Mouse (Mus musculus) ES-Bruce4 (cell line): Measurements from ENCODE around the gene Lhfpl5. TPM values are rescaled to one million over a fixed set of nuclear protein-coding genes. Genes with fewer than 3 reads are reported as not detected.

ENCODE experiments used
- H3K27ac ChIP-seq: 2 replicates; pipeline ENCODE4 v1.5.1; 2012; ENCODE audit warnings: low read length, inconsistent platforms; ENCODE audit not compliant: insufficient read depth
- H3K27me3 ChIP-seq: 2 replicates; pipeline ENCODE4 v1.6.1; 2012; ENCODE audit warnings: mild to moderate bottlenecking, low read length, inconsistent platforms; ENCODE audit not compliant: control insufficient read depth, poor library complexity, insufficient read depth, severe bottlenecking
- H3K36me3 ChIP-seq: 2 replicates; pipeline ENCODE4 v1.6.1; 2012; ENCODE audit warnings: inconsistent platforms, mild to moderate bottlenecking, low read length, moderate library complexity; ENCODE audit not compliant: control insufficient read depth, poor library complexity, insufficient read depth, severe bottlenecking
- H3K4me1 ChIP-seq: one replicate; pipeline ENCODE4 v1.8.1; 2011; ENCODE audit warnings: low read length; ENCODE audit not compliant: control insufficient read depth, insufficient read depth
- H3K4me3 ChIP-seq: 2 replicates; pipeline ENCODE4 v1.5.1; 2011; ENCODE audit warnings: low read depth, mild to moderate bottlenecking, low read length
- H3K9ac ChIP-seq: 2 replicates; pipeline ENCODE4 v1.6.1; 2012; ENCODE audit warnings: low read depth, mild to moderate bottlenecking, inconsistent platforms; ENCODE audit not compliant: poor library complexity, severe bottlenecking
- H3K9me3 ChIP-seq: replicated peaks from 2 replicates; pipeline ENCODE4 v1.6.1; 2012; ENCODE audit warnings: mild to moderate bottlenecking, low read length, inconsistent platforms; ENCODE audit not compliant: control insufficient read depth, poor library complexity, insufficient read depth, severe bottlenecking
- CTCF ChIP-seq: IDR thresholded peaks from one replicate; pipeline ENCODE4 v1.8.1; 2011; ENCODE audit warnings: low read depth, low read length
- EP300 ChIP-seq: IDR thresholded peaks from 2 replicates; pipeline ENCODE4 v1.6.1; 2011; ENCODE audit warnings: low read depth, low read length; ENCODE audit not compliant: insufficient read depth
- POLR2A ChIP-seq: IDR thresholded peaks from one replicate; pipeline ENCODE4 v1.8.1; 2011; ENCODE audit warnings: low read length; ENCODE audit not compliant: insufficient read depth
- polyA plus RNA-seq: library from polyadenylated mRNA; stranded (reverse); fragments of >200 nt; gene quantifications from 2 replicates; pipeline ENCODE4 v1.2.4, GENCODE M21; 2011; ENCODE audit warnings: low read depth; ENCODE audit not compliant: missing spikeins, insufficient read depth, insufficient read length

The Lhfpl5 gene
- polyA plus RNA-seq, 1 experiment, result not detected

GRCm38 (mm10) chr17:28624841-28625240 lies 49.4 kb downstream of the Lhfpl5 start:
- H3K27ac ChIP-seq, result no peak overlapping the region
- no peaks in the 10 kb centered on the region for H3K9me3 ChIP-seq
- peaks cover 6% of the 10 kb centered on the region for H3K4me1 ChIP-seq
- no peak overlapping the region for H3K9ac ChIP-seq
- TF ChIP-seq POLR2A (no peak), EP300 (no peak)
- peaks cover 2% of the 10 kb centered on the region for H3K36me3 ChIP-seq
- H3K27me3 ChIP-seq, result no peaks in the 10 kb centered on the region
- H3K4me3 ChIP-seq, result no peak overlapping the region

- no peaks in the 10 kb centered on the region for H3K36me3 ChIP-seq
- H3K27ac ChIP-seq, result no peak overlapping the region
- H3K4me3 ChIP-seq, result no peak overlapping the region
- 0 out of 2 replicates have a peak overlapping the region, but pooled peaks have one; percentile 12 for H3K9ac ChIP-seq
- peaks cover 6% of the 10 kb centered on the region for H3K4me1 ChIP-seq
- H3K9me3 ChIP-seq, result no peaks in the 10 kb centered on the region
- no peaks in the 10 kb centered on the region for H3K27me3 ChIP-seq
- no peak for TF ChIP-seq POLR2A
- no peak for TF ChIP-seq EP300
- TF ChIP-seq CTCF, result no peak
These were observed 49.9 kb downstream of the Lhfpl5 start for GRCm38 (mm10) chr17:28625327-28625726.

GRCm38 (mm10) chr17:28626937-28627336 lies 51.5 kb downstream of the Lhfpl5 start:
- no peak for TF ChIP-seq POLR2A
- TF ChIP-seq CTCF, result no peak
- TF ChIP-seq EP300, result no peak
- H3K4me1 ChIP-seq, result peaks cover 6% of the 10 kb centered on the region
- H3K27me3 ChIP-seq, result no peaks in the 10 kb centered on the region
- H3K4me3 ChIP-seq, result no peak overlapping the region
- H3K27ac ChIP-seq, result no peak overlapping the region
- H3K9me3 ChIP-seq, result no peaks in the 10 kb centered on the region
- no peaks in the 10 kb centered on the region for H3K36me3 ChIP-seq
- H3K9ac ChIP-seq, result no peak overlapping the region

GRCm38 (mm10) chr17:28628248-28629124 lies 53.0 kb downstream of the Lhfpl5 start:
- Histone ChIP-seq H3K36me3 (no peaks in the 10 kb centered on the region), H3K27ac (0 out of 2 replicates have a peak overlapping the region, but pooled peaks have one; percentile 24)
- no peak for TF ChIP-seq EP300
- no peak for TF ChIP-seq POLR2A
- no peak for TF ChIP-seq CTCF

GRCm38 (mm10) chr17:28629125-28629524 lies 53.7 kb downstream of the Lhfpl5 start:
- H3K9ac ChIP-seq, result no peak overlapping the region
- no peaks in the 10 kb centered on the region for H3K36me3 ChIP-seq
- no peak overlapping the region for H3K4me3 ChIP-seq
- H3K9me3 ChIP-seq, result no peaks in the 10 kb centered on the region
- 0 out of 2 replicates have a peak overlapping the region, but pooled peaks have one; percentile 24 for H3K27ac ChIP-seq
- H3K4me1 ChIP-seq, result peaks cover 6% of the 10 kb centered on the region
- no peaks in the 10 kb centered on the region for H3K27me3 ChIP-seq
- 0 out of 2 replicates have a peak, but pooled peaks have one; percentile 25 for TF ChIP-seq EP300
- no peak for TF ChIP-seq POLR2A
- TF ChIP-seq CTCF, result peak; percentile 57

More at GRCm38 (mm10) chr17:28628248-28629124, 53.0 kb downstream of the Lhfpl5 start:
- H3K9me3 ChIP-seq, result no peaks in the 10 kb centered on the region
- H3K4me3 ChIP-seq, result no peak overlapping the region
- H3K9ac ChIP-seq, result no peak overlapping the region
- no peaks in the 10 kb centered on the region for H3K27me3 ChIP-seq
- peaks cover 6% of the 10 kb centered on the region for H3K4me1 ChIP-seq

Other genes starting within 250 kb of the Lhfpl5 start
- 1,875 and 2,151 TPM in 2 replicates for gene Rpl10a, start 247.2 kb upstream of the Lhfpl5 start, polyA plus RNA-seq
- 28.6 and 31.9 TPM in 2 replicates for gene Tead3, start 224.8 kb upstream of the Lhfpl5 start, polyA plus RNA-seq
- 14.0 and 14.7 TPM in 2 replicates for gene Tulp1, start 210.4 kb upstream of the Lhfpl5 start, polyA plus RNA-seq
- gene Fkbp5, start 58.1 kb upstream of the Lhfpl5 start, polyA plus RNA-seq, result 60.2 and 67.1 TPM in 2 replicates
- not detected in 2 replicates for gene Armc12, start 44.8 kb upstream of the Lhfpl5 start, polyA plus RNA-seq
- not detected in 2 replicates for gene Clpsl2, start 26.2 kb upstream of the Lhfpl5 start, polyA plus RNA-seq
- not detected in 2 replicates for gene Clps, start 14.9 kb upstream of the Lhfpl5 start, polyA plus RNA-seq
- gene Srpk1, start 47.1 kb downstream of the Lhfpl5 start, polyA plus RNA-seq, result 244 and 277 TPM in 2 replicates
- 1.2 and 2.3 TPM in 2 replicates for gene Slc26a8, start 114.6 kb downstream of the Lhfpl5 start, polyA plus RNA-seq
- gene Mapk14, start 115.7 kb downstream of the Lhfpl5 start, polyA plus RNA-seq, result 70.3 and 78.5 TPM in 2 replicates
- gene AC170998.1, start 150.4 kb downstream of the Lhfpl5 start, polyA plus RNA-seq, result 8.5 and 8.8 TPM in 2 replicates
- 49.0 and 50.7 TPM in 2 replicates for gene Mapk13, start 193.7 kb downstream of the Lhfpl5 start, polyA plus RNA-seq
- 89.8 and 92.9 TPM in 2 replicates for gene Brpf3, start 225.4 kb downstream of the Lhfpl5 start, polyA plus RNA-seq